Mouse (Mus musculus) B cell, adult 2 months (primary cell): ENCODE measurements around the gene Gm10842.
A peak's percentile ranks its signal among the peaks of the same experiment; 100 is the strongest.
"Not testable (repeated sequence)": the region's sequence is repeated elsewhere in the genome, so short reads cannot be mapped to it uniquely, and the experiment has no call there.

Experiments
- DNase-seq, 2 experiments: peaks; one replicate each; pipeline ENCODE4 v3.0.0; 2022

Gm10842 gene

GRCm38 (mm10) chr11:105146593-105146992 lies at the start of gene Gm10842:
Gm10842 (plus strand) TSS chr11:105146893.
- DNase-seq: no peak

- not testable (repeated sequence) for DNase-seq
Observed at GRCm38 (mm10) chr11:105112448-105112847, 34.2 kb upstream of the Gm10842 start.

- no peak for DNase-seq
Observed at GRCm38 (mm10) chr11:105117814-105118213, 28.9 kb upstream of the Gm10842 start.

GRCm38 (mm10) chr11:105120551-105121061 lies 26.1 kb upstream of the Gm10842 start:
- DNase-seq: no peak

- not testable (repeated sequence) for DNase-seq
Observed at GRCm38 (mm10) chr11:105121792-105122191, 24.9 kb upstream of the Gm10842 start.

GRCm38 (mm10) chr11:105123986-105124385 lies 22.7 kb upstream of the Gm10842 start:
- DNase-seq: peak; percentile 60 to 62

- peak; percentile 84 to 88 for DNase-seq
Observed at GRCm38 (mm10) chr11:105125735-105126519, 20.8 kb upstream of the Gm10842 start, which contains the start of gene Mettl2. Mettl2 (plus strand) TSS chr11:105126425.

- DNase-seq: no peak
Observed at GRCm38 (mm10) chr11:105126520-105127029, 20.1 kb upstream of the Gm10842 start.

- DNase-seq: no peak
Observed at GRCm38 (mm10) chr11:105135692-105136091, 11.0 kb upstream of the Gm10842 start.

- not testable (repeated sequence) for DNase-seq
Observed at GRCm38 (mm10) chr11:105137255-105137654, 9.4 kb upstream of the Gm10842 start.

GRCm38 (mm10) chr11:105140512-105140911 lies 6.2 kb upstream of the Gm10842 start:
- not testable (repeated sequence) for DNase-seq

GRCm38 (mm10) chr11:105141115-105141514 lies 5.6 kb upstream of the Gm10842 start:
- DNase-seq: no peak

GRCm38 (mm10) chr11:105143564-105143963 lies 3.1 kb upstream of the Gm10842 start:
- no peak for DNase-seq

- no peak for DNase-seq
Observed at GRCm38 (mm10) chr11:105144084-105144483, 2.6 kb upstream of the Gm10842 start.

- no peak for DNase-seq
Observed at GRCm38 (mm10) chr11:105144508-105145210, 2.0 kb upstream of the Gm10842 start.

- no peak for DNase-seq
Observed at GRCm38 (mm10) chr11:105145211-105145610, 1.5 kb upstream of the Gm10842 start.

- no peak for DNase-seq
Observed at GRCm38 (mm10) chr11:105149353-105149752, 2.7 kb downstream of the Gm10842 start.

- no peak for DNase-seq
Observed at GRCm38 (mm10) chr11:105149766-105150165, 3.1 kb downstream of the Gm10842 start.

GRCm38 (mm10) chr11:105150691-105151090 lies 4.0 kb downstream of the Gm10842 start:
- DNase-seq: no peak

- DNase-seq: no peak
Observed at GRCm38 (mm10) chr11:105151226-105152016, 4.7 kb downstream of the Gm10842 start.

GRCm38 (mm10) chr11:105152017-105152300 lies 5.3 kb downstream of the Gm10842 start:
- no peak for DNase-seq

- DNase-seq: no peak
Observed at GRCm38 (mm10) chr11:105152357-105152899, 5.7 kb downstream of the Gm10842 start.
